Mouse (Mus musculus): ENCODE results near the gene C1ra. TPM values are rescaled to one million over a fixed set of nuclear protein-coding genes. Genes with fewer than 3 reads are reported as not detected.

Gene C1ra
- polyA plus RNA-seq, 1 experiment, result 1.9 TPM

GRCm38 (mm10) chr6:124570026-124570425, 57.8 kb downstream of the C1ra start, which contains the start of gene C1rb:
Gene C1rb (plus strand): TSS chr6:124570294.
- no peaks in the 10 kb centered on the region for H3K36me3 ChIP-seq (ENCODE audit: control insufficient read depth, insufficient read depth)
- TF ChIP-seq MYOD1 (IDR thresholded peaks at IDR 0.05; ENCODE audit: control insufficient read depth in 1 of 3, insufficient read length in 2 of 3, low read depth in 2 of 3) (no peak), CEBPB (IDR thresholded peaks at IDR 0.05; ENCODE audit: insufficient read depth, poor library complexity, severe bottlenecking) (no peak), REST (IDR thresholded peaks at IDR 0.05; ENCODE audit: insufficient read depth, insufficient read length) (no peak), TCF12 (IDR thresholded peaks at IDR 0.05; ENCODE audit: insufficient read depth, poor library complexity, severe bottlenecking) (no peak), MYOG (IDR thresholded peaks at IDR 0.05; ENCODE audit: control insufficient read depth in 1 of 3, insufficient read depth in 1 of 3, insufficient read length in 2 of 3, low read depth in 2 of 3) (no peak), E2F4 (IDR thresholded peaks at IDR 0.05; ENCODE audit: insufficient read depth) (no peak), SRF (IDR thresholded peaks at IDR 0.05; ENCODE audit: control insufficient read depth, insufficient read length, low read depth) (no peak), POLR2AphosphoS2 (IDR thresholded peaks at IDR 0.05; ENCODE audit: insufficient read length, low read depth) (no peak), USF1 (IDR thresholded peaks at IDR 0.05; ENCODE audit: low read depth) (no peak), TCF3 (IDR thresholded peaks at IDR 0.05; ENCODE audit: insufficient read length, low read depth) (no peak)
- H3K79me2 ChIP-seq (ENCODE audit: control insufficient read depth, insufficient read depth), result no peaks in the 10 kb centered on the region
- no peak within 1 kb of the TSS for H3ac ChIP-seq (ENCODE audit: control insufficient read depth, insufficient read length)
- no peak within 1 kb of the TSS for H3K4me3 ChIP-seq
- no peak within 1 kb of the TSS for H3K4me2 ChIP-seq (ENCODE audit: low read depth)
- H3K27me3 ChIP-seq (ENCODE audit: control insufficient read depth, insufficient read depth, insufficient read length), result peaks cover 5% of the 10 kb centered on the region

Other genes starting within 250 kb of the C1ra start
- 0.24 TPM for gene Cd163, start 207.7 kb upstream of the C1ra start, polyA plus RNA-seq (2012; fragmentation: generic; extraction: Trizol)
- 33.4 TPM for gene Pex5, start 97.3 kb upstream of the C1ra start, polyA plus RNA-seq (2012; fragmentation: generic; extraction: Trizol)
- gene Clstn3, start 47.6 kb upstream of the C1ra start, polyA plus RNA-seq (2012; fragmentation: generic; extraction: Trizol), result 2.2 TPM
- 1.2 TPM for gene C1rl, start 19.3 kb upstream of the C1ra start, polyA plus RNA-seq (2012; fragmentation: generic; extraction: Trizol)
- gene C1s1, start 30.0 kb downstream of the C1ra start, polyA plus RNA-seq (2012; fragmentation: generic; extraction: Trizol), result 0.24 TPM
- 0.14 TPM for gene C1rb, start 57.9 kb downstream of the C1ra start, polyA plus RNA-seq (2012; fragmentation: generic; extraction: Trizol)
- gene C1s2, start 123.7 kb downstream of the C1ra start, polyA plus RNA-seq (2012; fragmentation: generic; extraction: Trizol), result 0.07 TPM
- 138 TPM for gene Lpcat3, start 150.6 kb downstream of the C1ra start, polyA plus RNA-seq (2012; fragmentation: generic; extraction: Trizol)
- 103 TPM for gene Emg1, start 199.8 kb downstream of the C1ra start, polyA plus RNA-seq (2012; fragmentation: generic; extraction: Trizol)
- gene Phb2, start 199.9 kb downstream of the C1ra start, polyA plus RNA-seq (2012; fragmentation: generic; extraction: Trizol), result 339 TPM
- gene Ptpn6, start 226.3 kb downstream of the C1ra start, polyA plus RNA-seq (2012; fragmentation: generic; extraction: Trizol), result 3.1 TPM
- gene Grcc10, start 229.0 kb downstream of the C1ra start, polyA plus RNA-seq (2012; fragmentation: generic; extraction: Trizol), result 287 TPM
- not detected for gene Gm45234, start 243.6 kb downstream of the C1ra start, polyA plus RNA-seq (2012; fragmentation: generic; extraction: Trizol)
- gene Atn1, start 244.1 kb downstream of the C1ra start, polyA plus RNA-seq (2012; fragmentation: generic; extraction: Trizol), result 39.4 TPM

All from myocyte (in vitro differentiated cells).